Mouse (Mus musculus) spleen, adult 2 months (tissue): Measurements from ENCODE around the gene Pfkfb1.

Experiments used
- CTCF ChIP-seq: fragments of 200-500 bp; IDR thresholded peaks from 2 replicates; pipeline ENCODE4 v1.5.1; 2011; ENCODE audit warnings: mild to moderate bottlenecking, inconsistent platforms; ENCODE audit not compliant: insufficient read depth, insufficient read length, insufficient replicate concordance; ENCODE audit errors: extremely low read depth
- POLR2A ChIP-seq: fragments of 200-500 bp; IDR thresholded peaks from 2 replicates; pipeline ENCODE4 v1.6.1; 2011; ENCODE audit warnings: low read depth, low read length, inconsistent platforms

DNA sequence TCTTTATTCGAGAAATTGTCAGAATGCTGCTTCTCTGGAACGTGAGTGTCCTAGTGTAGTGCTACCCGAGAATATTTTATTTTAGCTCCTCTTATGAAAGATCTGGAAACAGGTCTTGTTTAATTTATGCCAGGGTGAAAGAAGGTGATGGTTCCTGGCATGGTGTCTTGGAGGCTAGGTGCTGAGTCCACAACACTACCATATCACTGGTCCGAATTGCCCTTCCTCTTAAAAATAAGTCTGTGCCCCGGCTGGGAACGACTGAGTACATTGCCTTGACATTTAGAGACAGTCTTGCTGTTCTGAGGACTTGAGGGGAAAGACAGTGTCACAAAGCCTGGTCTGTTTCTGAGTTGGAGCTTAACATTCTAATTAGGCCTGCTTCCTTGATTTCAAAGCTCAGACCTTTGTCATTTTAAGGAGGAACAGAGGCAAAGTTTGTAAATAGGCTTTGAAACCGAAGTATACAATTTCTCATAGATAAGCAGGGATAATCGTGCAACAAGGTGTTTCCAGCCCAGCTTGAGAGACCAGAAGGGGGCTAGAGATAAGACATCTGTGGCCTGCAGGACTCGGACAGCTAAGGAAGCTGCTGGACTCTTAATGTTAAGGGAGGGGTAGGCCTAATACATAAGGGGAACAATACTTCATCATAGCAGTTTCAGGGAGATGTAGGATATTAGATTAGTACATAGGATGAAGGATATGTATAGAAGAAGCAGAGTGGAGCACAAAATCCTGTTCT, 7.2 kb downstream of the Pfkfb1 start:
- TF ChIP-seq POLR2A, result no peak
- no peak for TF ChIP-seq CTCF
